Mouse (Mus musculus): ENCODE data around the gene Fam221b. TPM values are rescaled to one million over a fixed set of nuclear protein-coding genes. Genes with fewer than 3 reads are reported as not detected.

The Fam221b gene
- polyA plus RNA-seq, 1 experiment from 2014 or later, result 0.63 TPM

DNA sequence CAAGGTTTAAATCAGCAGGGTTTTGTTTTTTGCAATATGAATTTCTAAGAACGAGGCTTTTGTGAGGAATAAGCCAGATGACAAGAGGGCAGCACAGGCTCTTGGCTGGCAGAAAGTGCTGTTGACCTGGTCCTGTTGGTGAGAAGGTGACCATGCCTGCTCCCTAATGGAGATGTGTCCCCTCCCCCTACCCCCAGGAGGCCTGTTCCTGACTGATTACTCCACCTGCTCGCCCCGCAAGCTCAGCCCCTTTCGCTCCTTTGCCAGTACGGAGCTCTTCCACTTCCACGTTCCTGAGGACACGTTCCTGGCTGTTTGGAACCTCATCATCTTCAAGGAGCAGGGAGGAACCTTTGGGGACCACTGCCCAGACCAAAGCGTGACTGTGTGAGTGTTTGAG is 4.8 kb upstream of the Fam221b start:
- no peaks in the 10 kb centered on the region for H3K9me3 ChIP-seq (replicated peaks; ENCODE audit: control insufficient read depth, low read length)
- peaks cover 3% of the 10 kb centered on the region; the same call in 1 of the 2 replicates for H3K27me3 ChIP-seq (ENCODE audit: control insufficient read depth, insufficient read depth, low read depth, low read length)
- no peak overlapping the region for H3K4me3 ChIP-seq (ENCODE audit: low read depth, low read length)
- WGBS (ENCODE audit: insufficient replicate concordance), result 53% methylated on average over 8 of the region's 8 CpGs
- H3K4me2 ChIP-seq (ENCODE audit: low read depth, low read length), result no peak overlapping the region
- no peaks in the 10 kb centered on the region for H3K36me3 ChIP-seq (ENCODE audit: control insufficient read depth, insufficient read depth)
- ATAC-seq (ENCODE audit: low read depth), result no peak
- H3K4me1 ChIP-seq (ENCODE audit: control insufficient read depth, low read depth, low read length), result peaks cover 7% of the 10 kb centered on the region
- H3K9ac ChIP-seq (ENCODE audit: low read depth, low read length), result no peak overlapping the region
- H3K27ac ChIP-seq (ENCODE audit: low read length), result no peak overlapping the region

DNA sequence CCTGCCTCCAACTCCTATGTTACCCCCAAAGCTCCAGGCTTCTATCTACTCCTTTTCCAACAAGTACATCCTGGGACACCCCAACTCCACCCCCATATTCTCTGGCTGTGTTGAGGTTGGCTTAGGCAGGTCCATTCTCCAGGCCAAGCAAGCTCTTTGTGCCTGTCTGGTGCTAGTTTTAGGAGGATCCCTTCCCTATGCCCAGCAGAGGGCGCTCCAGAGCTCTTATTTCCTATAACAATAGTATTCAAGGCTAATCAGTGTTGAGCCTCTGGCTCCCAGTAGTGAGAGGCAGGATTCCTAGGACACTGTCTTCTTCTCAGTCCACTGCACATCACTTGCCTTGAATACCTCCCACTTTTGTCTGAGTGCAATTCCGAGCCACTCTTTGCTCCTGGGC is 3.1 kb upstream of the Fam221b start:
- H3K36me3 ChIP-seq (ENCODE audit: control insufficient read depth, insufficient read depth), result no peaks in the 10 kb centered on the region
- WGBS (ENCODE audit: insufficient replicate concordance), result 6% methylated on average over 2 of the region's 2 CpGs
- H3K4me3 ChIP-seq (ENCODE audit: low read depth, low read length), result no peak overlapping the region
- no peak overlapping the region for H3K4me2 ChIP-seq (ENCODE audit: low read depth, low read length)
- ATAC-seq (ENCODE audit: low read depth), result no peak
- H3K9me3 ChIP-seq (replicated peaks; ENCODE audit: control insufficient read depth, low read length), result no peaks in the 10 kb centered on the region
- H3K4me1 ChIP-seq (ENCODE audit: control insufficient read depth, low read depth, low read length), result peaks cover 11% of the 10 kb centered on the region
- H3K9ac ChIP-seq (ENCODE audit: low read depth, low read length), result no peak overlapping the region
- no peak overlapping the region for H3K27ac ChIP-seq (ENCODE audit: low read length)
- peaks cover 3% of the 10 kb centered on the region; the same call in 1 of the 2 replicates for H3K27me3 ChIP-seq (ENCODE audit: control insufficient read depth, insufficient read depth, low read depth, low read length)

DNA sequence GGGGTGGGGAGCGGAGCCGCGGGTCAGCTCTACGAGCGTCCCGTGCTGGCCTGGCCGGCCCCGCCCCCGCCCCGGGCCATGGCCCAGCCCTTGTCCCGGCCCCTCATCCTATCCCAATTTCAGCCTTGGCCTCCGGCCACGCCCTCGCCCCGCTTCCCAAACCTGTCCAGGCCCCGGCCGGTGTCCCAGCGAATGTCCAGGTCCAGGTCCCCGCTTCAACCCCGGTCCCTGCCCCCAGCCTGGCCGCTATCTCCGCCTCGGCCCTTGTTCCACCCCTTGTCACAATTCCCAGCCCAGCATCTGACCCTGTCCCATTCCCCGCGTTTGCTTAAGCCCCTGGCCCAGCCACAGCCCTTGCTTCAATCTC is 466 bp upstream of the Fam221b start:
- peaks cover 14% of the 10 kb centered on the region for H3K27me3 ChIP-seq (ENCODE audit: control insufficient read depth, insufficient read depth, low read depth, low read length)
- no peaks in the 10 kb centered on the region for H3K9me3 ChIP-seq (replicated peaks; ENCODE audit: control insufficient read depth, low read length)
- peak overlapping the region; percentile 75 for H3K4me3 ChIP-seq (ENCODE audit: low read depth, low read length)
- no peak overlapping the region for H3K27ac ChIP-seq (ENCODE audit: low read length)
- WGBS (ENCODE audit: insufficient replicate concordance), result 2% methylated on average over 24 of the region's 25 CpGs
- peak; percentile 74 for ATAC-seq (ENCODE audit: low read depth)
- no peaks in the 10 kb centered on the region for H3K36me3 ChIP-seq (ENCODE audit: control insufficient read depth, insufficient read depth)
- peak overlapping the region; percentile 78 for H3K9ac ChIP-seq (ENCODE audit: low read depth, low read length)
- peaks cover 11% of the 10 kb centered on the region for H3K4me1 ChIP-seq (ENCODE audit: control insufficient read depth, low read depth, low read length)
- peak overlapping the region; percentile 94 for H3K4me2 ChIP-seq (ENCODE audit: low read depth, low read length)

DNA sequence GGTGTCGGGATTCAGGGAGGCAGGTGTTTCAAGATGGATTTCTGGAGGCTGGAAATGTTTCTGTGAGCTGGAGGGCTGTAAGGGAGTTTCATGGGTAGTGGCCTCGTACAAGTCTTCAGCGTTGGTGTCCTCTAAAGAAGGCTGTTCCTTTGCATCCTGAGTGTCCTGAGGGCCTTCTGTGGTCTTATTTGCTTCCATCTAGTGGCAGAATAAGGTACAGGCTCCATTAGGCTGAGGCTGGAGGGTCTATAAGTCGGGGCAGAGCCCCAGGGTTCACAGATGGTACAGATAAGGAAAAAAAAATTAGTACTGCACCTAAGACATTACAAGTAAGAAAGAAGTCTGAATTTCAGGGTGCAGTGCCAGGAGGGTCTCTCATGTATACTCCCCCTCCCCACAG is 2.5 kb downstream of the Fam221b start:
- no peak overlapping the region for H3K9ac ChIP-seq (ENCODE audit: low read depth, low read length)
- H3K27ac ChIP-seq (ENCODE audit: low read length), result no peak overlapping the region
- 14% methylated on average over 4 of the region's 4 CpGs for WGBS (ENCODE audit: insufficient replicate concordance)
- H3K9me3 ChIP-seq (replicated peaks; ENCODE audit: control insufficient read depth, low read length), result no peaks in the 10 kb centered on the region
- peaks cover 11% of the 10 kb centered on the region for H3K4me1 ChIP-seq (ENCODE audit: control insufficient read depth, low read depth, low read length)
- peaks cover 36% of the 10 kb centered on the region for H3K27me3 ChIP-seq (ENCODE audit: control insufficient read depth, insufficient read depth, low read depth, low read length)
- no peak overlapping the region for H3K4me3 ChIP-seq (ENCODE audit: low read depth, low read length)
- ATAC-seq (ENCODE audit: low read depth), result no peak
- no peaks in the 10 kb centered on the region for H3K36me3 ChIP-seq (ENCODE audit: control insufficient read depth, insufficient read depth)
- no peak overlapping the region for H3K4me2 ChIP-seq (ENCODE audit: low read depth, low read length)

DNA sequence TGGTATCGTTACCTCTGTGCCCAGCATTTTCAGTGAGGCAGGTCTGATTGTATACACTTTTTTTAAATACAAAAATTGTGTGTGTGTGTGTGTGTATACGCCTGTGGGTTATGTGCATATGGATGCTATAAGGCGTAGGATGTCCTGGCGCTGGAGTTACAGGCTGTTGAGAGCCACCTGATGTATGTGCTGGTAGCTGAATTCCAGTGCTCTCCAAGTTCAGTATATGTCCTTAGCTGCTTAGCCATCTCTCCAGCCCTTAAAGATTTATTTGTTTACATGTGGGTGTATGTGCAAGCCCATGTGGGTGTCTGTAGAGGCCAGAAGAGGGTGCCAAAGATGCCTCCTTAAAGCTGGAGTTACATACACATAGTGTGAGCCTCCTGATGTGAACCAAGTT is 11.8 kb downstream of the Fam221b start:
- H3K4me2 ChIP-seq (ENCODE audit: low read depth, low read length), result peak overlapping the region; percentile 82
- peak overlapping the region; percentile 90 for H3K4me3 ChIP-seq (ENCODE audit: low read depth, low read length)
- no peak overlapping the region for H3K9ac ChIP-seq (ENCODE audit: low read depth, low read length)

DNA sequence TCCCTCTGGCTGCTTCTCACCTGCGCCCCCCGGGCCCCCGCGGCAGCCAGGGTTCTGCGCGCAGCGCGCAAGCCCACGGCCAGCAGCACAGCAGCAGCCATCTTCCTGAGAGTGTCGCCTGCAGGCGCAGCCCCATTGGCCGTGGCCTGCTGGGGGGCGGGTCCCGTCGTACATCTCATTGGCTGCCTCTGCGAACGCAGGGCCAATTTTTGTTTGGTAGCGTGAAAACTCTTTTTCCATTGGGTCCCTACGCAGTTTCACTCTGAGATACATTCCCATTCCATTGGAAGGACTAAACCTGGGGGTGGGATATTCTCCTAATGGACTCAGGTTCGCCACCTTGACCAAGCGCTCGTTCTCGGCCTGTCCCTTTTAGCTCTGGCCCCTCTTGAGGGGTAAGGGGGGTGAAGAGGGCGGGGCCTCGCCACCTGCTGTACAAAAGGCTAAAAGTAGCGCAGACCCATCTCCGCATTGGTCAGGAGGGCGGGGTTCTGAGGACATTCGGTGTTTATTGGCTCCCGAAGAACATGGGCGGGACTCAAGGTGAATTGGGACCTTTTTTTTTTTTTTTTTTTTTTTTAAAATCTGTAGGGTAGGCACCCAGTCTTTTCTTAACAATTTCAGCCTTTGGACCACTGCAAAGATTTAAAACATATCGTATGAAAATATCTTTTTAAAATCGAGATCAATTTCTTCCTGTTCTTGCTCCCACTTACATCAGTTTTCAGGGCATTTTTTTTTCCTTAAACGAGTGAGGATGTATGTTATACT is 12.4 kb downstream of the Fam221b start, which contains the start of gene Hint2:
Gene Hint2 (minus strand): TSS at position 128 of the 771 bp plus-strand sequence.
- peak within 1 kb of the TSS; percentile 89 for H3K27ac ChIP-seq (ENCODE audit: low read length)
- 2% methylated on average over 34 of the region's 34 CpGs for WGBS (ENCODE audit: insufficient replicate concordance)
- H3K4me3 ChIP-seq (ENCODE audit: low read depth, low read length), result peak within 1 kb of the TSS; percentile 90
- no peaks in the 10 kb centered on the region for H3K9me3 ChIP-seq (replicated peaks; ENCODE audit: control insufficient read depth, low read length)
- peaks cover 14% of the 10 kb centered on the region for H3K4me1 ChIP-seq (ENCODE audit: control insufficient read depth, low read depth, low read length)
- ATAC-seq (ENCODE audit: low read depth), result peak; percentile 95
- no peaks in the 10 kb centered on the region for H3K36me3 ChIP-seq (ENCODE audit: control insufficient read depth, insufficient read depth)
- peak within 1 kb of the TSS; percentile 82 for H3K4me2 ChIP-seq (ENCODE audit: low read depth, low read length)
- H3K27me3 ChIP-seq (ENCODE audit: control insufficient read depth, insufficient read depth, low read depth, low read length), result peaks cover 4% of the 10 kb centered on the region; the same call in 1 of the 2 replicates
- H3K9ac ChIP-seq (ENCODE audit: low read depth, low read length), result peak within 1 kb of the TSS; percentile 91

More for the DNA sequence above, 11.8 kb downstream of the Fam221b start:
- peaks cover 10% of the 10 kb centered on the region for H3K27me3 ChIP-seq (ENCODE audit: control insufficient read depth, insufficient read depth, low read depth, low read length)
- WGBS (ENCODE audit: insufficient replicate concordance), result 59% methylated on average over 4 of the region's 4 CpGs
- ATAC-seq (ENCODE audit: low read depth), result no peak
- no peak overlapping the region for H3K27ac ChIP-seq (ENCODE audit: low read length)
- H3K4me1 ChIP-seq (ENCODE audit: control insufficient read depth, low read depth, low read length), result peaks cover 14% of the 10 kb centered on the region
- no peaks in the 10 kb centered on the region for H3K36me3 ChIP-seq (ENCODE audit: control insufficient read depth, insufficient read depth)
- H3K9me3 ChIP-seq (replicated peaks; ENCODE audit: control insufficient read depth, low read length), result no peaks in the 10 kb centered on the region

DNA sequence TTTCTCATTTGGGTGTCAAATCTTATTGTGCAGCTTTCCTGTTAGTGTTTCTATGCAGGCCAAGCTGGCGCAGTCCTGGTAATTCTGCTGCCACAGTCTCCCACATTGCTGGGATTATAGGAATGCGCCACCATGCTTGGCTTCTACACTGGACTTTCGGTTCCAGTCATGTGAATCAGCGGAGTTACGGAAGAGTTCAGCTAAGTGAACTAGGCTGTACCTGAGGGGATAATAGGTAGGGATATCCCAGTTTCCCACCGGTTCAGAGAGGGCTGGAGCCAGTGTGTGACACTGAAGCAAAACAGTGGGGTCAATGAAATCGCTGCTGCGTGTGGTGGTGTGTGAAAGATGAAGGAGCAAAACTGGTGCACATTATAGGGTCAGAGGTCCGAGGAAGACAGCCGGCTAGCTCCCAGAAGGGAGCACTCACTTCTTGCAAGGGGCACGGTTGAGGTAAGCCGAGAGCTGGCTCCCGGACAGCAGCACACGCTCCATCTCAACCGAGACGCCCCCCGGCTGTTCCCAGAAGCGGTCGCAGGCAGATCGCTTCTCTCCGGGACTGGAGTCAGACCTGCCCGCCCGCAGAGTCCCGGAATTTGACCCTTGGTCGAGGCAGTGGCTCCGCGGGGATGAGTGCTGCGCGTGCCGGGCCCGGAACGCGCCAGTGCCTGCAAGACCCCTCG is 13.1 kb downstream of the Fam221b start:
- WGBS (ENCODE audit: insufficient replicate concordance), result 8% methylated on average over 34 of the region's 34 CpGs
- peak overlapping the region; percentile 80 for H3K27ac ChIP-seq (ENCODE audit: low read length)
- peak; percentile 11 for ATAC-seq (ENCODE audit: low read depth)

DNA sequence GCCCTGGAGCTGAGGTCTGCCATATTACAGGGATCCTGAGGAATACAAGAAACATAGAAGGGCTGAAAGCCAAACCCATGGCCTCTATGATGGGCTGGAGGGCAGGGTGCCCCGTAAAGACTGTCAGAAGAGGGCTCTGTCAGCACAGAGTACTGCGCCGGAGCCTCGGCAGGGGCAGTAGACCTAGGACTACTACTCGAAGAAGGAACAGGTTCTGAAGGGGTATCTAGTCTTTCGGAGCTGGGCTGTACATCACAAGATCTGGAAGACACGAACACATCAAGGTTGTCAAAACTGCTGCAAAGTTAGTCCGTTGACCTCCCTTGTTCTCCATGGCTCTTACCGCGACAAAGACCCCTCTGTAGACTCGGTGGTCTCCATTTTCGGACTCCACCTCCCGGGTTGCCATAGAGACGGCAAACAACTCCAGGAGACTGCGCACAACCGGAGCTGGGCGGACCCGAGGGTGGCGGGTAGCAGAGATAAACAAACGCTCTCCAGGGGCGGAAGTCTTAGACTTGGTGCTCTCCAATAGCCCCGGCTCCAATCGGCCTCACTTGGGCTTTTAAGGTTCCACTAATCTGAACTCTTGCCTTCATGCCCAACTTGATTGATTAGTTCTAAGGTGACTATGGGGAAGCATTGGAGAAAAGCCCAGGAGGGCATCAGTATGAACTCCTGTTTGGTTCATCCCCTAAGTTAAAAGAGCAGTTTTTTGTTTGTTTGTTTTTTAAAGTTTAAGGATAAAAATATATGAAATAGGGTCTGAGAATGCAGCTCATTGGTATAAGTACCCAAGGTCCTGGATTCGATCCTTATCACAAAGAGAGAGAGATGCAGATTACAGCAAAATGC is 15.6 kb downstream of the Fam221b start, which contains the start of gene Spag8:
Gene Spag8 (minus strand): TSS at position 434 of the 855 bp plus-strand sequence.
- 17% methylated on average over 24 of the region's 24 CpGs for WGBS (ENCODE audit: insufficient replicate concordance)
- Histone ChIP-seq H3K9ac (ENCODE audit: low read depth, low read length) (no peak within 1 kb of the TSS), H3K27me3 (ENCODE audit: control insufficient read depth, insufficient read depth, low read depth, low read length) (no peaks in the 10 kb centered on the region), H3K4me3 (ENCODE audit: low read depth, low read length) (peak within 1 kb of the TSS; percentile 35), H3K36me3 (ENCODE audit: control insufficient read depth, insufficient read depth) (no peaks in the 10 kb centered on the region), H3K9me3 (replicated peaks; ENCODE audit: control insufficient read depth, low read length) (peaks cover 6% of the 10 kb centered on the region), H3K27ac (ENCODE audit: low read length) (no peak within 1 kb of the TSS), H3K4me1 (ENCODE audit: control insufficient read depth, low read depth, low read length) (peaks cover 14% of the 10 kb centered on the region), H3K4me2 (ENCODE audit: low read depth, low read length) (peak within 1 kb of the TSS; percentile 47)
- ATAC-seq (ENCODE audit: low read depth), result no peak

More for the DNA sequence above, 13.1 kb downstream of the Fam221b start:
- H3K4me3 ChIP-seq (ENCODE audit: low read depth, low read length), result peak overlapping the region; percentile 90
- H3K27me3 ChIP-seq (ENCODE audit: control insufficient read depth, insufficient read depth, low read depth, low read length), result no peaks in the 10 kb centered on the region; the same call in 1 of the 2 replicates
- peak overlapping the region; percentile 82 for H3K4me2 ChIP-seq (ENCODE audit: low read depth, low read length)
- no peaks in the 10 kb centered on the region for H3K36me3 ChIP-seq (ENCODE audit: control insufficient read depth, insufficient read depth)
- H3K9me3 ChIP-seq (replicated peaks; ENCODE audit: control insufficient read depth, low read length), result no peaks in the 10 kb centered on the region
- peak overlapping the region; percentile 91 for H3K9ac ChIP-seq (ENCODE audit: low read depth, low read length)
- H3K4me1 ChIP-seq (ENCODE audit: control insufficient read depth, low read depth, low read length), result peaks cover 14% of the 10 kb centered on the region

Data from liver, embryonic 16.5 days (tissue).